Comparison of ENCODE assay signal across 8 mouse cellular contexts in genomic region chr9:107568331-107569261, GRCm38 (mm10). TPM values are rescaled to one million over a fixed set of nuclear protein-coding genes. Genes with fewer than 3 reads are reported as not detected.
A peak's percentile ranks its signal among the peaks of the same experiment; 100 is the strongest.
DNase-seq lines count a peak whose midpoint lies in the region; ATAC-seq lines count a peak whose summit lies in the region.

No protein-coding gene starts in this region.

- H3K27me3 ChIP-seq in intestine, embryonic 14.5 days (replicated peaks; ENCODE audit: control insufficient read depth, insufficient read depth, low read length), result no peaks in the 10 kb centered on the region
- no peaks in the 10 kb centered on the region for H3K27me3 ChIP-seq in midbrain, embryonic 10.5 days (ENCODE audit: low read depth, poor library complexity, severe bottlenecking)

- ATAC-seq in intestine, embryonic 14.5 days (replicated peaks; ENCODE audit: low FRiP score, low TSS enrichment, low read depth), result peak; percentile 81

- no peaks in the 10 kb centered on the region for H3K9me3 ChIP-seq in intestine, embryonic 14.5 days (ENCODE audit: control insufficient read depth, low read length)
- H3K9me3 ChIP-seq in midbrain, embryonic 10.5 days (replicated peaks), result 0 out of 2 replicates have a peak, but pooled peaks cover 4% of the 10 kb centered on the region

- peaks cover 40% of the 10 kb centered on the region for H3K36me3 ChIP-seq in intestine, embryonic 14.5 days (ENCODE audit: control insufficient read depth, insufficient read depth, low read length)
- peaks cover 62% of the 10 kb centered on the region for H3K36me3 ChIP-seq in midbrain, embryonic 10.5 days

- H3K9ac ChIP-seq in intestine, embryonic 14.5 days (ENCODE audit: low read length), result peak overlapping the region; percentile 71

- intact Hi-C loops in left cerebral cortex, postnatal 4 days (cut with DNase I), result no loop called here

- peak overlapping the region; percentile 70 for H3K4me3 ChIP-seq in intestine, embryonic 14.5 days (ENCODE audit: low read depth, low read length)
- H3K4me3 ChIP-seq in midbrain, embryonic 10.5 days, result peak overlapping the region; percentile 89

- peak overlapping the region; percentile 95 for H3K4me2 ChIP-seq in intestine, embryonic 14.5 days (ENCODE audit: low read length)

- peak overlapping the region; percentile 80 for H3K27ac ChIP-seq in intestine, embryonic 14.5 days (ENCODE audit: low read depth)
- peak overlapping the region; percentile 98 for H3K27ac ChIP-seq in midbrain, embryonic 10.5 days (replicated peaks)

- peak; percentile 91 for DNase-seq in adrenal gland, adult 2 months
- peak; percentile 93 for DNase-seq in embryo, embryonic 10.5 days (ENCODE audit: low spot score)
- DNase-seq in gastrocnemius, postnatal 25 days, result peak; percentile 84
- DNase-seq in intestine, embryonic 14.5 days (ENCODE audit: low spot score), result peak; percentile 94
- peak; percentile 89 for DNase-seq in left cerebral cortex, postnatal 4 days
- peak; percentile 90 for DNase-seq in midbrain, embryonic 10.5 days (ENCODE audit: low spot score)
- peak; percentile 61 to 66 for DNase-seq in right cerebral cortex, postnatal 36 days (ENCODE audit: low spot score in 2 of 2)
- DNase-seq in yolk sac, embryonic 10.5 days (ENCODE audit: low spot score), result peak; percentile 92

- H3K4me1 ChIP-seq in intestine, embryonic 14.5 days (replicated peaks; ENCODE audit: control insufficient read depth, insufficient read depth, low read length), result peaks cover 35% of the 10 kb centered on the region
- peaks cover 76% of the 10 kb centered on the region for H3K4me1 ChIP-seq in midbrain, embryonic 10.5 days

- under 1% methylated on average over 41 of the region's 41 CpGs for WGBS in intestine, embryonic 14.5 days
- under 1% methylated on average over 41 of the region's 41 CpGs for WGBS in midbrain, embryonic 10.5 days

RNA-seq across cellular contexts. Expression of gene Hyal2, which starts 0.9 kb away (rescaled TPM):
- 10 to 100 TPM; 36.8 to 52.8 TPM for total RNA-seq in adrenal gland, adult 2 months (2021)
- 92.1 and 102 TPM in 2 replicates for polyA plus RNA-seq in adrenal gland, adult 2 months (2012; rRNA removed)
- 10 to 100 TPM; 12.0 to 15.2 TPM for total RNA-seq in gastrocnemius, postnatal 25 days (2021)
- polyA plus RNA-seq in intestine, embryonic 14.5 days (2014; fragmentation: Nextera tagmentation; extraction: Ambion mirVana), result 107 and 114 TPM in 2 replicates
- total RNA-seq in left cerebral cortex, postnatal 4 days (2021), result 10 to 100 TPM; 20.8 to 28.4 TPM
- 143 and 150 TPM in 2 replicates for polyA plus RNA-seq in midbrain, embryonic 10.5 days (2016; fragmentation: Nextera tagmentation; extraction: Ambion mirVana)

RNA-seq across cellular contexts. Expression of gene Tusc2, which starts 5.5 kb away (rescaled TPM):
- 10 to 100 TPM; 52.2 to 57.5 TPM for total RNA-seq in adrenal gland, adult 2 months (2021)
- 88.2 and 94.1 TPM in 2 replicates for polyA plus RNA-seq in adrenal gland, adult 2 months (2012; rRNA removed)
- 10 to 100 TPM; 30.5 to 31.1 TPM for total RNA-seq in gastrocnemius, postnatal 25 days (2021)
- 42.8 and 45.1 TPM in 2 replicates for polyA plus RNA-seq in intestine, embryonic 14.5 days (2014; fragmentation: Nextera tagmentation; extraction: Ambion mirVana)
- 10 to 100 TPM; 65.4 to 66.9 TPM for total RNA-seq in left cerebral cortex, postnatal 4 days (2021)
- 79.2 and 84.3 TPM in 2 replicates for polyA plus RNA-seq in midbrain, embryonic 10.5 days (2016; fragmentation: Nextera tagmentation; extraction: Ambion mirVana)

RNA-seq across cellular contexts. Expression of gene Hyal1, which starts 8.1 kb away (rescaled TPM):
- total RNA-seq in adrenal gland, adult 2 months (2021), result 10 to 100 TPM; 13.7 to 15.2 TPM
- 6.3 and 7.0 TPM in 2 replicates for polyA plus RNA-seq in adrenal gland, adult 2 months (2012; rRNA removed)
- 1 to 10 TPM; 2.2 to 2.3 TPM for total RNA-seq in gastrocnemius, postnatal 25 days (2021)
- 4.0 and 5.1 TPM in 2 replicates for polyA plus RNA-seq in intestine, embryonic 14.5 days (2014; fragmentation: Nextera tagmentation; extraction: Ambion mirVana)
- 1 to 10 TPM; 3.8 to 4.1 TPM for total RNA-seq in left cerebral cortex, postnatal 4 days (2021)
- 6.8 and 9.3 TPM in 2 replicates for polyA plus RNA-seq in midbrain, embryonic 10.5 days (2016; fragmentation: Nextera tagmentation; extraction: Ambion mirVana)

RNA-seq across cellular contexts. Expression of gene Naa80, which starts 10.1 kb away (rescaled TPM):
- total RNA-seq in adrenal gland, adult 2 months (2021), result 10 to 100 TPM; 15.9 to 19.2 TPM
- 111 TPM in 2 replicates for polyA plus RNA-seq in adrenal gland, adult 2 months (2012; rRNA removed)
- total RNA-seq in gastrocnemius, postnatal 25 days (2021), result 10 to 100 TPM; 10.4 to 13.4 TPM
- 14.7 and 19.6 TPM in 2 replicates for polyA plus RNA-seq in intestine, embryonic 14.5 days (2014; fragmentation: Nextera tagmentation; extraction: Ambion mirVana)
- total RNA-seq in left cerebral cortex, postnatal 4 days (2021), result 10 to 100 TPM; 11.9 to 13.0 TPM
- polyA plus RNA-seq in midbrain, embryonic 10.5 days (2016; fragmentation: Nextera tagmentation; extraction: Ambion mirVana), result 17.6 and 18.2 TPM in 2 replicates

RNA-seq across cellular contexts. Expression of gene Hyal3, which starts 12.0 kb away (rescaled TPM):
- total RNA-seq in adrenal gland, adult 2 months (2021), result 1 to 10 TPM; 1.3 to 1.4 TPM
- polyA plus RNA-seq in adrenal gland, adult 2 months (2012; rRNA removed), result 1.8 and 2.2 TPM in 2 replicates
- total RNA-seq in gastrocnemius, postnatal 25 days (2021), result under 1 TPM; 0.38 to 0.72 TPM
- polyA plus RNA-seq in intestine, embryonic 14.5 days (2014; fragmentation: Nextera tagmentation; extraction: Ambion mirVana), result 0.87 and 1.4 TPM in 2 replicates
- 1 to 10 TPM; 1.5 to 2.1 TPM for total RNA-seq in left cerebral cortex, postnatal 4 days (2021)
- 0.62 and 0.96 TPM in 2 replicates for polyA plus RNA-seq in midbrain, embryonic 10.5 days (2016; fragmentation: Nextera tagmentation; extraction: Ambion mirVana)

Comparison
In these comparisons a context has a peak if more than half of its experiments do, and no peak if none do; other contexts are left out.
1. Peak in every context shown above with its lines: DNase-seq, ATAC-seq, H3K4me3 ChIP-seq and H3K27ac ChIP-seq.